Mouse (Mus musculus): ENCODE results near the gene Pyroxd2. TPM values are rescaled to one million over a fixed set of nuclear protein-coding genes. Genes with fewer than 3 reads are reported as not detected.

The Pyroxd2 gene
- polyA plus RNA-seq, 1 experiment from 2014 or later = 0.46 TPM

GRCm38 (mm10) chr19:42769648-42770047 is 17.1 kb upstream of the Pyroxd2 start:
- Histone ChIP-seq H3K27ac (replicated peaks) (no peak overlapping the region), H3K4me1 (peaks cover 8% of the 10 kb centered on the region), H3K27me3 (ENCODE audit: low read depth, poor library complexity, severe bottlenecking) (no peaks in the 10 kb centered on the region), H3K36me3 (peaks cover 31% of the 10 kb centered on the region), H3K9me3 (replicated peaks) (no peaks in the 10 kb centered on the region), H3K4me3 (no peak overlapping the region)
- 96% methylated on average over 10 of the region's 10 CpGs for WGBS
- no peak for DNase-seq (ENCODE audit: low spot score)

- Histone ChIP-seq H3K4me3 (no peak overlapping the region), H3K9me3 (replicated peaks) (no peaks in the 10 kb centered on the region), H3K27ac (replicated peaks) (no peak overlapping the region), H3K27me3 (ENCODE audit: low read depth, poor library complexity, severe bottlenecking) (no peaks in the 10 kb centered on the region), H3K4me1 (peaks cover 13% of the 10 kb centered on the region), H3K36me3 (peaks cover 31% of the 10 kb centered on the region)
- WGBS = 72% methylated on average over 8 of the region's 8 CpGs
- DNase-seq (ENCODE audit: low spot score) = no peak
These were observed 14.8 kb upstream of the Pyroxd2 start for GRCm38 (mm10) chr19:42767361-42767760.

GRCm38 (mm10) chr19:42764398-42764797 is 11.8 kb upstream of the Pyroxd2 start:
- Histone ChIP-seq H3K9me3 (replicated peaks) (no peaks in the 10 kb centered on the region), H3K27me3 (ENCODE audit: low read depth, poor library complexity, severe bottlenecking) (no peaks in the 10 kb centered on the region), H3K27ac (replicated peaks) (no peak overlapping the region), H3K36me3 (peaks cover 19% of the 10 kb centered on the region), H3K4me1 (peaks cover 13% of the 10 kb centered on the region), H3K4me3 (no peak overlapping the region)
- DNase-seq (ENCODE audit: low spot score) = no peak
- WGBS = 85% methylated on average over 10 of the region's 10 CpGs

GRCm38 (mm10) chr19:42756671-42757070 is 4.1 kb upstream of the Pyroxd2 start:
- Histone ChIP-seq H3K27ac (replicated peaks) (no peak overlapping the region), H3K4me3 (no peak overlapping the region), H3K4me1 (peaks cover 29% of the 10 kb centered on the region), H3K36me3 (0 out of 2 replicates have a peak, but pooled peaks cover 3% of the 10 kb centered on the region), H3K27me3 (ENCODE audit: low read depth, poor library complexity, severe bottlenecking) (peaks cover 10% of the 10 kb centered on the region), H3K9me3 (replicated peaks) (no peaks in the 10 kb centered on the region)
- no peak for DNase-seq (ENCODE audit: low spot score)
- 94% methylated on average over 6 of the region's 6 CpGs for WGBS

- H3K36me3 ChIP-seq = no peaks in the 10 kb centered on the region
- DNase-seq (ENCODE audit: low spot score) = no peak
- WGBS = 84% methylated on average over 15 of the region's 15 CpGs
- H3K4me1 ChIP-seq = peaks cover 42% of the 10 kb centered on the region
- peak overlapping the region; percentile 28; the same call in 1 of the 2 replicates for H3K27ac ChIP-seq (replicated peaks)
- H3K9me3 ChIP-seq (replicated peaks) = no peaks in the 10 kb centered on the region
- H3K27me3 ChIP-seq (ENCODE audit: low read depth, poor library complexity, severe bottlenecking) = peaks cover 14% of the 10 kb centered on the region
- H3K4me3 ChIP-seq = no peak overlapping the region
These were observed 2.7 kb upstream of the Pyroxd2 start for GRCm38 (mm10) chr19:42755148-42755870.

- DNase-seq (ENCODE audit: low spot score) = no peak
- H3K36me3 ChIP-seq = no peaks in the 10 kb centered on the region
- H3K27me3 ChIP-seq (ENCODE audit: low read depth, poor library complexity, severe bottlenecking) = peaks cover 18% of the 10 kb centered on the region
- H3K4me3 ChIP-seq = peak overlapping the region; percentile 54
- 46% methylated on average over 11 of the region's 11 CpGs for WGBS
- no peaks in the 10 kb centered on the region for H3K9me3 ChIP-seq (replicated peaks)
- peaks cover 62% of the 10 kb centered on the region for H3K4me1 ChIP-seq
- peak overlapping the region; percentile 84 for H3K27ac ChIP-seq (replicated peaks)
These were observed 754 bp upstream of the Pyroxd2 start for GRCm38 (mm10) chr19:42753141-42753917.

GRCm38 (mm10) chr19:42750196-42750595 is 2.4 kb downstream of the Pyroxd2 start:
- H3K36me3 ChIP-seq = no peaks in the 10 kb centered on the region
- 83% methylated on average over 11 of the region's 11 CpGs for WGBS
- no peak overlapping the region for H3K4me3 ChIP-seq
- no peaks in the 10 kb centered on the region for H3K9me3 ChIP-seq (replicated peaks)
- DNase-seq (ENCODE audit: low spot score) = no peak
- no peak overlapping the region for H3K27ac ChIP-seq (replicated peaks)
- H3K4me1 ChIP-seq = peaks cover 58% of the 10 kb centered on the region
- H3K27me3 ChIP-seq (ENCODE audit: low read depth, poor library complexity, severe bottlenecking) = peaks cover 23% of the 10 kb centered on the region

- peaks cover 50% of the 10 kb centered on the region for H3K4me1 ChIP-seq
- WGBS = 94% methylated on average over 8 of the region's 8 CpGs
These were observed 5.9 kb downstream of the Pyroxd2 start for GRCm38 (mm10) chr19:42746702-42747101.

GRCm38 (mm10) chr19:42745869-42746224 is 6.7 kb downstream of the Pyroxd2 start:
- no peak overlapping the region for H3K27ac ChIP-seq (replicated peaks)
- DNase-seq (ENCODE audit: low spot score) = no peak
- H3K36me3 ChIP-seq = no peaks in the 10 kb centered on the region
- 0 out of 2 replicates have a peak, but pooled peaks cover 9% of the 10 kb centered on the region for H3K27me3 ChIP-seq (ENCODE audit: low read depth, poor library complexity, severe bottlenecking)
- no peaks in the 10 kb centered on the region for H3K9me3 ChIP-seq (replicated peaks)
- H3K4me1 ChIP-seq = peaks cover 42% of the 10 kb centered on the region
- 88% methylated on average over 4 of the region's 4 CpGs for WGBS
- H3K4me3 ChIP-seq = no peak overlapping the region

More at GRCm38 (mm10) chr19:42746702-42747101, 5.9 kb downstream of the Pyroxd2 start:
- H3K9me3 ChIP-seq (replicated peaks) = no peaks in the 10 kb centered on the region
- no peak for DNase-seq (ENCODE audit: low spot score)
- peaks cover 13% of the 10 kb centered on the region for H3K27me3 ChIP-seq (ENCODE audit: low read depth, poor library complexity, severe bottlenecking)
- H3K36me3 ChIP-seq = no peaks in the 10 kb centered on the region
- H3K4me3 ChIP-seq = no peak overlapping the region
- no peak overlapping the region for H3K27ac ChIP-seq (replicated peaks)

- Histone ChIP-seq H3K27ac (replicated peaks) (no peak overlapping the region), H3K4me3 (no peak overlapping the region), H3K9me3 (replicated peaks) (no peaks in the 10 kb centered on the region), H3K27me3 (ENCODE audit: low read depth, poor library complexity, severe bottlenecking) (0 out of 2 replicates have a peak, but pooled peaks cover 9% of the 10 kb centered on the region), H3K4me1 (peaks cover 36% of the 10 kb centered on the region), H3K36me3 (no peaks in the 10 kb centered on the region)
- no peak for DNase-seq (ENCODE audit: low spot score)
- 83% methylated on average over 9 of the region's 9 CpGs for WGBS
These were observed 7.3 kb downstream of the Pyroxd2 start for GRCm38 (mm10) chr19:42745084-42745868.

- Histone ChIP-seq H3K4me3 (no peak overlapping the region), H3K9me3 (replicated peaks) (no peaks in the 10 kb centered on the region), H3K27ac (replicated peaks) (no peak overlapping the region), H3K36me3 (no peaks in the 10 kb centered on the region), H3K27me3 (ENCODE audit: low read depth, poor library complexity, severe bottlenecking) (0 out of 2 replicates have a peak, but pooled peaks cover 5% of the 10 kb centered on the region), H3K4me1 (peaks cover 25% of the 10 kb centered on the region)
- DNase-seq (ENCODE audit: low spot score) = peak; percentile 51
- 41% methylated on average over 4 of the region's 4 CpGs for WGBS
These were observed 8.4 kb downstream of the Pyroxd2 start for GRCm38 (mm10) chr19:42744162-42744586.

GRCm38 (mm10) chr19:42743261-42743660 is 9.3 kb downstream of the Pyroxd2 start:
- 0 out of 2 replicates have a peak, but pooled peaks cover 5% of the 10 kb centered on the region for H3K27me3 ChIP-seq (ENCODE audit: low read depth, poor library complexity, severe bottlenecking)
- no peak for DNase-seq (ENCODE audit: low spot score)
- no peaks in the 10 kb centered on the region for H3K9me3 ChIP-seq (replicated peaks)
- H3K27ac ChIP-seq (replicated peaks) = 0 out of 2 replicates have a peak overlapping the region, but pooled peaks have one; percentile 1
- 84% methylated on average over 16 of the region's 16 CpGs for WGBS
- H3K4me3 ChIP-seq = no peak overlapping the region
- no peaks in the 10 kb centered on the region for H3K36me3 ChIP-seq
- peaks cover 16% of the 10 kb centered on the region for H3K4me1 ChIP-seq

Data from midbrain, embryonic 10.5 days (tissue).